Mouse (Mus musculus): Measurements from ENCODE around the gene Ddx59. TPM values are rescaled to one million over a fixed set of nuclear protein-coding genes. Genes with fewer than 3 reads are reported as not detected.

Ddx59 gene
- polyA plus RNA-seq, 1 experiment = 3.0 TPM

- WGBS = 96% methylated on average over 12 of the region's 12 CpGs
- TF ChIP-seq CTCF (IDR thresholded peaks at IDR 0.05; ENCODE audit: borderline replicate concordance, control insufficient read depth, extremely low read depth, insufficient read depth, low read length, poor library complexity) = no peak
- TF ChIP-seq POLR2A (IDR thresholded peaks at IDR 0.05; ENCODE audit: control insufficient read depth, extremely low read depth, insufficient read depth, low read length, poor library complexity) = no peak
Measured at GRCm38 (mm10) chr1:136444555-136445255, 29.6 kb downstream of the Ddx59 start.

GRCm38 (mm10) chr1:136446933-136447332 is 31.9 kb downstream of the Ddx59 start:
- H3K27me3 ChIP-seq (ENCODE audit: control insufficient read depth, insufficient read depth, low read length) = no peaks in the 10 kb centered on the region
- TF ChIP-seq CTCF (IDR thresholded peaks at IDR 0.05; ENCODE audit: borderline replicate concordance, control insufficient read depth, extremely low read depth, insufficient read depth, low read length, poor library complexity) (no peak), POLR2A (IDR thresholded peaks at IDR 0.05; ENCODE audit: control insufficient read depth, extremely low read depth, insufficient read depth, low read length, poor library complexity) (no peak)
- DNase-seq = no peak
- 91% methylated on average over 10 of the region's 10 CpGs for WGBS
- no peaks in the 10 kb centered on the region for H3K36me3 ChIP-seq (ENCODE audit: control insufficient read depth, insufficient read depth, low read length)
- H3K4me3 ChIP-seq (ENCODE audit: control insufficient read depth, insufficient read depth, low read length) = no peak overlapping the region
- no peak overlapping the region for H3K27ac ChIP-seq (ENCODE audit: control insufficient read depth, insufficient read depth, low read length)
- H3K4me1 ChIP-seq (replicated peaks; ENCODE audit: control insufficient read depth, insufficient read depth, low read length) = no peaks in the 10 kb centered on the region

More at GRCm38 (mm10) chr1:136444555-136445255, 29.6 kb downstream of the Ddx59 start:
- Histone ChIP-seq H3K27ac (ENCODE audit: control insufficient read depth, insufficient read depth, low read length) (no peak overlapping the region), H3K4me1 (replicated peaks; ENCODE audit: control insufficient read depth, insufficient read depth, low read length) (no peaks in the 10 kb centered on the region), H3K27me3 (ENCODE audit: control insufficient read depth, insufficient read depth, low read length) (no peaks in the 10 kb centered on the region), H3K4me3 (ENCODE audit: control insufficient read depth, insufficient read depth, low read length) (no peak overlapping the region), H3K36me3 (ENCODE audit: control insufficient read depth, insufficient read depth, low read length) (no peaks in the 10 kb centered on the region)
- DNase-seq = no peak

GRCm38 (mm10) chr1:136447338-136447737 is 32.3 kb downstream of the Ddx59 start:
- no peak for DNase-seq
- 70% methylated on average over 4 of the region's 4 CpGs for WGBS

GRCm38 (mm10) chr1:136449541-136449940 is 34.5 kb downstream of the Ddx59 start:
- no peak for DNase-seq
- 97% methylated on average over 6 of the region's 6 CpGs for WGBS
- no peaks in the 10 kb centered on the region for H3K27me3 ChIP-seq (ENCODE audit: control insufficient read depth, insufficient read depth, low read length)
- no peaks in the 10 kb centered on the region for H3K4me1 ChIP-seq (replicated peaks; ENCODE audit: control insufficient read depth, insufficient read depth, low read length)
- no peak overlapping the region for H3K27ac ChIP-seq (ENCODE audit: control insufficient read depth, insufficient read depth, low read length)
- TF ChIP-seq CTCF (IDR thresholded peaks at IDR 0.05; ENCODE audit: borderline replicate concordance, control insufficient read depth, extremely low read depth, insufficient read depth, low read length, poor library complexity) = no peak
- no peak for TF ChIP-seq POLR2A (IDR thresholded peaks at IDR 0.05; ENCODE audit: control insufficient read depth, extremely low read depth, insufficient read depth, low read length, poor library complexity)
- H3K36me3 ChIP-seq (ENCODE audit: control insufficient read depth, insufficient read depth, low read length) = no peaks in the 10 kb centered on the region
- no peak overlapping the region for H3K4me3 ChIP-seq (ENCODE audit: control insufficient read depth, insufficient read depth, low read length)

More at GRCm38 (mm10) chr1:136447338-136447737, 32.3 kb downstream of the Ddx59 start:
- no peaks in the 10 kb centered on the region for H3K27me3 ChIP-seq (ENCODE audit: control insufficient read depth, insufficient read depth, low read length)
- no peak overlapping the region for H3K27ac ChIP-seq (ENCODE audit: control insufficient read depth, insufficient read depth, low read length)
- H3K4me1 ChIP-seq (replicated peaks; ENCODE audit: control insufficient read depth, insufficient read depth, low read length) = no peaks in the 10 kb centered on the region
- no peak overlapping the region for H3K4me3 ChIP-seq (ENCODE audit: control insufficient read depth, insufficient read depth, low read length)
- H3K36me3 ChIP-seq (ENCODE audit: control insufficient read depth, insufficient read depth, low read length) = no peaks in the 10 kb centered on the region
- TF ChIP-seq POLR2A (IDR thresholded peaks at IDR 0.05; ENCODE audit: control insufficient read depth, extremely low read depth, insufficient read depth, low read length, poor library complexity) (no peak), CTCF (IDR thresholded peaks at IDR 0.05; ENCODE audit: borderline replicate concordance, control insufficient read depth, extremely low read depth, insufficient read depth, low read length, poor library complexity) (no peak)

- no peak overlapping the region for H3K27ac ChIP-seq (ENCODE audit: control insufficient read depth, insufficient read depth, low read length)
- TF ChIP-seq POLR2A (IDR thresholded peaks at IDR 0.05; ENCODE audit: control insufficient read depth, extremely low read depth, insufficient read depth, low read length, poor library complexity) (no peak), CTCF (IDR thresholded peaks at IDR 0.05; ENCODE audit: borderline replicate concordance, control insufficient read depth, extremely low read depth, insufficient read depth, low read length, poor library complexity) (no peak)
- no peaks in the 10 kb centered on the region for H3K36me3 ChIP-seq (ENCODE audit: control insufficient read depth, insufficient read depth, low read length)
- H3K27me3 ChIP-seq (ENCODE audit: control insufficient read depth, insufficient read depth, low read length) = no peaks in the 10 kb centered on the region
- no peak overlapping the region for H3K4me3 ChIP-seq (ENCODE audit: control insufficient read depth, insufficient read depth, low read length)
- 95% methylated on average over 5 of the region's 5 CpGs for WGBS
- no peak for DNase-seq
- no peaks in the 10 kb centered on the region for H3K4me1 ChIP-seq (replicated peaks; ENCODE audit: control insufficient read depth, insufficient read depth, low read length)
Measured at GRCm38 (mm10) chr1:136450206-136450605, 35.1 kb downstream of the Ddx59 start.

- Histone ChIP-seq H3K27me3 (ENCODE audit: control insufficient read depth, insufficient read depth, low read length) (no peaks in the 10 kb centered on the region), H3K27ac (ENCODE audit: control insufficient read depth, insufficient read depth, low read length) (no peak overlapping the region), H3K36me3 (ENCODE audit: control insufficient read depth, insufficient read depth, low read length) (no peaks in the 10 kb centered on the region), H3K4me1 (replicated peaks; ENCODE audit: control insufficient read depth, insufficient read depth, low read length) (no peaks in the 10 kb centered on the region), H3K4me3 (ENCODE audit: control insufficient read depth, insufficient read depth, low read length) (no peak overlapping the region)
- no peak for TF ChIP-seq POLR2A (IDR thresholded peaks at IDR 0.05; ENCODE audit: control insufficient read depth, extremely low read depth, insufficient read depth, low read length, poor library complexity)
- no peak for TF ChIP-seq CTCF (IDR thresholded peaks at IDR 0.05; ENCODE audit: borderline replicate concordance, control insufficient read depth, extremely low read depth, insufficient read depth, low read length, poor library complexity)
- no peak for DNase-seq
- 86% methylated on average over 5 of the region's 5 CpGs for WGBS
Measured at GRCm38 (mm10) chr1:136452421-136452820, 37.4 kb downstream of the Ddx59 start.

All from thymus, adult 2 months (tissue).